Mouse (Mus musculus) lung, adult 18-20 months (tissue): ENCODE measurements around the gene Nfatc2.

Source experiments
- DNase-seq, 2 experiments: peaks; one replicate each; pipeline ENCODE4 v3.0.0; 2022; ENCODE audit warnings: mixed read lengths in 2 of 2

Nfatc2 gene

DNA sequence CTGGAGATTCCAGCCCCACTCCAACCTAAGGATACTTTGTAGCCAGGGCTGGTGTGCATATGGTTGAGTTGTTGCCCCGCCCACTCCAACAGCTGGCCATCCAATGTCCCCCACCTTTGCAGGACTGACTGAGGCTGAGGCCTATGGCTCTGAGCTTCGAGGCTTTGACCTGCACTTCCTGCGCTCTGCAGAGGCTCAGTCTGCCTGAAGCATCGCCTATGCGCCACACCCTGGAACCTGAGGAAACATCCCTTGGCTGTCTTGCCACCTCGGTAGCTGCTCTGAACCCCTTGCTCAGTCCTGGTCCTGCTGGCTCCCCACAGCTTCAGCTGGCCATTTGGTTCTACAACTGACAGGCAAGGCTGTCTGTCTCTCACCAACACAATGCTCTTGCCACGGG lies 24.1 kb downstream of the Nfatc2 start:
- DNase-seq, result no peak

DNA sequence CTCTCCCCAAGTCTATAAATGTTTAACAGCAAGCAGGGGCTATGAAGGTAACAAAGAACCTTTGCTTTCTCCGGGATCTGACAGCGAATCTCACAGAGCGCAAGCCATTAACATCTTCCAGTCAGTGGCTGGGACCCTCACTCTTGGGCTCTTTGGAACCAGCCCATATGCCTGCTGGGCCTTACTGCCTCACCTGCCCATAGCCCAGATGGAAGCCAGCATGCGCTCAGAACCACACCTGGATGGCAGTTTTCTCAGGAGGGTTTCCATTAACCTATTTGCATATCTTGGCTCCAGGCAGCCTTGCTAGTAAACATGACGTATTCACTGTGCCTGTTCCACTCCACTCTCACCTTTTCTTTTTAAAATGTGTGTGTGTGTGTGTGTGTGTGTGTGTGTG lies 25.6 kb downstream of the Nfatc2 start:
- DNase-seq, result no peak

DNA sequence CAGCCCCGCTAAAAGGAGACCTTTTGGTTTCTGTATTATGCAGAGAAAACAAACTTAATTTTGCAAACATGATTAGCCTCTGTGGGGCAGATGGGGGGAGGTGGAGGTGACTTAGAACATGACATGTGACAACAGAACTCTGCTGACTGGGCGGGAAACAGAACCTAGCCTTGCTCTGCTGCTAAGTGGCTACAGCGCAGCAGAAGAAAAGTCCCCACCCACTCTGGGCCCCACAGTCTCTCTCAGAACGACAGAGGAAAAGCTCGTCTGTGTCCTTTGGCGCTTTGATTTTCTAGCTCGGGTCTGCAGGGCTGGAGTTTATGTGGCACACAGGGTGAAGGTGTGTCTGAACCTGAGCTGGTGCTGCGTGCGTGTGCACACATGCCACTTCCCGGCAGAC lies 26.5 kb downstream of the Nfatc2 start:
- no peak for DNase-seq

DNA sequence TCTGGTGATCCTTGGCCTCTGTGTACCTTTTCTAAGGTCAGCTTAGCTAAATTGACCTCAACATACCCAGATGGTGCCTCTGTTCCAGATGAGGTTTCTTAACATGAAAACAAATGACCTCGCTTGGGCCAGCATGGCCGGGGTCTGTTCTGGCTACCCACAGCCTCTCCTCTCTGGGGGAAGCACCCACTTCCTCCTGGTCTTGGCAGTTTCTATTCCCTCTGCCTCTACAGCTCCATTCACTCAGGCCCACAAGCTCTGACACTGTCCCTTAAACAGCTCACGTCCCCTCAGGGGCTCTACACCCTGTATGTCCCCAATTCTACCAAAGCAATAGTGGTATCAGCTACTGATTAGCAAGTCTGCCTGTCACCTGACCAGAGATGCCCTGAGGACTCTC lies 27.6 kb downstream of the Nfatc2 start:
- no peak for DNase-seq

DNA sequence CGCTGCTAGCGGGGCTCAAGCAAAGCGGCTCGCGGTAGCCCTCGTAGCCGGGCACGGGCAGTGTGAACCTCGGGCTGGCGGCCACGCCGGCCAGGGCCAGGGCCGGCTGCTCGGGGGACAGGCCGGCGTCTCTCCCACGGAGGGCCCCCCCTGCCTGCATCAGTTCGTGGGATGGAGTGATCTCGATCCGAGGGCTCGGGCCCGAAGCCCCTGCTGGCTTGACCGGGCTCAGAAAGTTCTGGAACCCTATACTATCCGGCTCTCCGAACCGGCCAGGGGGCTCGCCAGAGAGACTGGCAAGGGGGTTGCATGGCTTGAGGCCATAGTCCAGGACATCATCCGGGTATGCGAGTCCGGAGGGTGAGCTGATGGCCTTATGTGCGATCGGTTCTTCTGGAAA lies 30.2 kb downstream of the Nfatc2 start:
- DNase-seq, result no peak

DNA sequence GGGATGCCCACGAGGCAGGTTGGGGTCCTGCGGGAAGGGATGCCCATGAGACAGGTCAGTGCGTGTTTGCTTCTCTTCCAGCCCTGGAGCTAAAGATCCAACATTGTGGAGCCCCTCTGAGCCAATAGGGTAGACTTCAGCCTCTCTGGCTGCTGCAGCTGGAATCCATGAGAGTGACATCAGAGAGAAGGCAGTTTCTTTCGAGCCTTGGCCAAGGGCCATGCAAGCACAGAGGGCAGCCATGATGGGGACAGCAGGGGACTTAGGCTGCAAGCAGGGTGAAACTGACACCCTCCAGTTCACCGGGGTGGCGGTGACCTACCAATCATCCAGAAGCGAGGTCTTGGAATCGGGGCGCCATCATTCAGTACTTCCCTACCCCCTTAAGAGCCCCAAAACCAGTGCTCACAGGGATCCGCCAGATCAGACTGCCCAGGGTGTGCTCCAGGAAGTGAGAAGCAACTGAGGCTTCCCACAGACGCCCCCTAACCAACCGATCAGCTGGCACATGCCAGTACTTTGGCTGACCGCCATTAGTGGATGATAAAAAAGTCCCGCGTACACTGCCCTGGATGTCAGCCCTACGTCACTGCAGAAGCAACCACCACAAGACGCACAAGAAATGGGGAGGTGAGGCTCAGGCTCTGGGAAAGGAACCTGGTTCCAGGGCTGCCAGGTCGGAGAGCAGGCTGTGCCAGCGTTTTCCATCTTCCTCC lies 35.8 kb downstream of the Nfatc2 start:
- DNase-seq, result no peak

DNA sequence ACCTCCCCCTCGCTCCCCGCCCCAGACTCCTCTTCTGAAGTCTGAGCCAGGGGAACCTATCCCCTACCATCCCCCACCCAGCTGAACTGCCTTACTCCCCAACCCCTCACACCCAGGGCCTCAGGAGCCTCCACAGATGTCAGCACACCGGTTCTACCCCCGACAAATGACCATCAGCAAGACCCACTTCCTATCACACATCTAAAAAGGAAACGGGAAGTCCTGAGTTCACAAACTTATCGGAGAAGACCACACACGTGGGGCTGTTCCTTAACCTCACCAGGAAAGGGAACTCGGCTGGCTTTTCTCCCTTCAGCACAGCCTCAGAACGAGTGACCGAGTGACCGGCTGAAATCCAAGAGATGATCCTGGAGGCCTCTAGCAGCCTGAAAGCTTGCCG lies 38.3 kb downstream of the Nfatc2 start:
- no peak for DNase-seq

DNA sequence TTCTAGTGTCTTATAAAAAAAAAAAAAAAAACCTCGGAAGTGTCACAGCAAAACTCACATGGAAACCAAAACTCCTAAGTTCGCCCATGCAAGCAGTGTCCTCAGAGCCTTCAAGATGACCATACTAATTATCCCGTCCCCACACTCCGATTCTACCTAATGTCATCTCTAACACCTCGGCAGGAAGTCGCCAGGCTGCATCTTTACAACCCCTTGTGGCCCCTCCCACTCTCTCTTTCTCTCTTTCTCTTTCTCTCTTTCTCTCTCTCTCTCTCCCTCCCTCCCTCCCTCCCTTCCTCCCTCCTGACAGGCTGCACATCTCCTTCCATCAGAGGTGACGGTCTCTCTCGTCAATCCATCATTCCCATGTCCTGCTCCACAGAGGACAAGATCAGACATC lies 44.4 kb downstream of the Nfatc2 start:
- no peak for DNase-seq

DNA sequence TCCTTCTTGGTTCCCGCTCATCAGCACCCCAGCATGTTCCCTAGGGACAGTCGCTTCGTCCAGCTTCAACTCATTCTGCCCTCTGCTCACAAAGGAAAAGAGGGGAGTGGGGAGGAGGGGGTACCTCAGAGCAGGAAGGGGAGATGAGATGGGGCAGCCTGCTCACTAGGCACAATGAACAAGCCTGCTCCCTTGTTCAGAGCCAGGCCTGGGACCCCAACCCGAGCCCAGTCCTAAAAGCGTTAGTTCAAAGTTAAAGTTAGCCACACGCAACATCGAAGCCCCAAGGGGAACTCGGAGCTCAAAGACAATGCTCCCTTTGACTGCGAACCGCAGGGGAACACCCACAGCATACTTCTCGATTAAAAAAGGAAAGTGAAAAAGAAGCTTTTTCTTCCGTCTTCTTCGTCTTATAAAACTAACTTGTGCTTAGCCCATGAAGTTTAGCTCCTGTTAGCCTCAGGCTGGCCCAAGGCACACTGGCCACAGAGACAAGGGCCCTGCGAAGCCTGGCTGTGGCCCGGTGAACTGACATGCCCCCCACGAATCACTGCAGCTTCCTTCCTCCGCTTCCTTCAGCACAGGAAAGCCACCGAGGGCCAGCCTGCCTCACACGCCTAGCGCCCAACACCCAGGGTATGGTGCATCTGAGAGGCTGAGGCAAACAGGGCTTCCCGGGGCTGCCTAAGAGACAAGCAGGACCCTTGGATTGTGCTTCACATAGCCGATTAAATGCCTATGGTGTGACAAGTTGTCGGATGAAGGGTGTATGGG lies 45.4 kb downstream of the Nfatc2 start:
- peak in 1 of 2 experiments; percentile 44 for DNase-seq

DNA sequence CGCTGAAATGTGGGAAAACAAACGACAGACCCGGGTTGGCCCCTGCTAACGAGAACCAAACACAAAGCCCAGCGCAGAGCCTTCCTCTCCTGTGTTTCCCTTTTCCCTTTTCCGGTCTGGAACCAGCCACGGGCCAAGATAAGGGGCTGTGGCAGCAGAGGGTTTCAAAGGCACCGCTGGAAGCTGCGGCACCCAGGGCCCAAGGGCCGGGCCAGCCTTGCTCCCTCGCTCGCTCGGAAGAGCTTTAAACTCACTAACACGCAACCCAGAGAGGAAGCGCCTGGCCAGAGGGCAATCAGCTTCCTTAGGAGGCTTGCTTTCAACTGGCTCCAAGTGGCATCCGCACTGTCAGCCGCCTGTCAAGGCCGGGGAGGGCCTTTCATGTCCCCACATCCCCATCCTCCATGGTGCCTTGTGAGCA lies 47.9 kb downstream of the Nfatc2 start:
- peak; percentile 44 to 52 for DNase-seq

DNA sequence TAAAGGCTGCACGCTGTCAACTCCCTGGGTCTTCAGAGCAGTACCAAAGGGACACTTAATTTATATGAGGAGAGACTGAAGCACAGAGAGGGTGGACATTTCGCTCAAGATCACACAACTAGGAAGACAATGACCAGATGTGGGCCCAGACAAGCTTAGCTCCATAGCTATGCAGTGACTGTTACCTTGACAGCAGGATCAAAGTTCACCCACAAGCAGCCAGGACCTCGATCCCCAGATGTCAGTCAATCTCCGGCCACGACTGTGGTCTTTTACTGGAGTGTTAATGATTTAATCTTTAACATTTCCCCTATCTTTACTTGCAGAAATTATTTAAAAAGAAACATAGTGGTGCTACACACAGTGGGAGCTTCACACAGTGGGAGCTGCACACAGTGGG lies 49.1 kb downstream of the Nfatc2 start:
- no peak for DNase-seq

DNA sequence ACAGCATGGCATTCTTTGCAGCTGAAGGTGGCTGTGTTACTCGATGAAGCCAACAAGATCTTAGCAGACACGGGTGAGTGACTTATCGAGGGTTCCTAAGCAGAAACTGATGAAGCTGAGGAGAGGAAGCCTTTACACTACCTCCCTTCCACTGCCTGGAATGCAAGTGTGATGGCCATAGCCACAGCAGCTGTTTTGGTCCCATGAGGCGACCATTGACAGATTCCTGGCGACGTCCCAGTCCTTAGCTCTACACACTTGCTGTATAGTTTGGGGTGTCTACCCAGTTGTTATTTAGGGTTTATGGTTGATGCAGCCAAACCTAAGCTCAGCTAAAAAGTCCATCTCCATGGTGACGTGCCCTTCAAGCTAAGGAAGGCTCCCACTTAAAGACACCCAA lies 50.2 kb downstream of the Nfatc2 start:
- no peak for DNase-seq

DNA sequence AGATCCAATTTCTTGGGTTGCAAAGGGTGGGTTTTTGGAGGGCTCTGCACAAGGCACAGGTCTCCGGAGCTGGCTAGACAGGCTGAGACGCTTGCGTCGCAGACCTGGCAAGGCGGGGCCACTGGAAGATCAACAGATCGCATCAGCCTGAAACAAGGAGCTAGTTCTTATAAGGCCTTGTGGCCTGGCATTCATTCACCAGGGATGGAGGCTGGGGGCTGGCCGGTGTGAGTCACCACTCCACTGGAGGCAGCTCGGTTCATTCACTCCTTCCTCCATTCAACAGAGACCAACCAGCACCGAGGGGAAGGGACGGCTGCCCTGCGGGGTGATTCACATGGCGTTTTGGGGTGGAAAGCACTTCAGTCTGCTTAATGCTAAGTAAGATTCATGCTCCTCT lies 52.1 kb downstream of the Nfatc2 start:
- no peak for DNase-seq

DNA sequence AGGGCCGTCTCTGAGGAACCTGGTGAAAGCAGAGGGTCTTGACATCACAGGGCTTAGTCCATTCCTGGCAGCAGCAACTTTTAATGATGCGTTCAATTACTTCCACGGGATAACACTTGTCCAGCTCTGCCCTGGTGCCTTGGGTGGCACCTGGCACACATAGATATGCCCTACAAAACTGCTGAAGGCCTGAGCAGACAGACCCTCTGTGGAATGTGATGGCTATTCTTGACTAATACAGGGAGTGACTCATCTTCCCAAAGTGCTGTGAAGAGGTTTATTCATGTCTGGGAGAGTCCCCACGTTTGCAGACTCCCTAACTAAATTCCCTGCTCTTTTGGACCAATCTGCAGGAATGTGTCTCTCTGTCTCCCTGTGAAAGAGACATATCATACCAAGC lies 53.4 kb downstream of the Nfatc2 start:
- no peak for DNase-seq

DNA sequence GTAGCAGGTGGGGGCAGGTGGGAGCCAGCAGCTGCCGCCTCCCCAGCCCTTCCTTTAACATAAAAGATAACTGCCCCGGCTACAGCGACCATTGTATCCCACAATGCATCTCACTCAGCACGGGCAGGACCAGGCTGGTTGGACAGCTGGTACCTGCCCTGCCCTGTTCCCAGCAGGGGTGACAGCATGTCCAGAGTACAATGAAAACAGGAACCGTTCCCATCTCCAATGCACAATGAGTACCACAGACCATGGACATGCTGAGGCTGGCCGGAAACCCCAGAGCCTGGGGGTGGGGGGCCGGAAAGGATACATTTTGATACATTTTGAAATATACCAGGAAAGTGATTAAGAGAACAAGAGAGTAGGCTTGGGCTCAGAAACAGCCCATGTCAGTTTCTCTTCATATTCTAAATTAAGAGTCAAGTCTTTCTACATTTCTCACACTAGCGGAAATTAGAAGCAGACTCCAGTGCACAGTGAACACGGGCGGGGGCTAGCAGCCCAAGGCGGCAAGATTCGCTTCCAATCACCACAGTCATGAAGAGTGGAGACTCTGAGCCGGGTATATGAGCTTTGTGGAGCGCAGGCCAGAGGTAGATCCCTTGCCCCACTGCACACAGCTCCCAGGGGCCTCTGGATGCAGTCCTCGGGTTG lies 55.4 kb downstream of the Nfatc2 start:
- DNase-seq, result peak; percentile 26 to 49

DNA sequence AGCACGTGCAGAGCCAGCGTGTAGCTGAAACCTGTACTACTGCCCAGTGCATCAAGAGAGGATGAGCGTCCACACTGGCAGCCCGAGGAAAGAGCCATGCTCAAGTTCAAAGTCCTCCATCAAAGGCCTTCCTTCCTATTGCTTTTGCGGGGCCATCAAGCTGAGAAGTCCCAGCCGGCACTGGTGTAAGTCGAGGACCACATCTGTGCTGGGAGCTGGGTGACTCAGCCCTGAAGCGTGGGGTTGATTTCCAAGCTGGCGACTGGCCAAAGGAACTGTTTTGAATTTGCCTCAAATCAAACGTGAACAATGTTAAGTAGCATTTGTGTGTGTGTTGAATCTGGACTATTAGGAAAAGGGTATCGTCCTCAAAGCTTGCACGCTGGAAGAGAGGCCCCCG lies 57.4 kb downstream of the Nfatc2 start:
- peak; percentile 61 to 63 for DNase-seq

DNA sequence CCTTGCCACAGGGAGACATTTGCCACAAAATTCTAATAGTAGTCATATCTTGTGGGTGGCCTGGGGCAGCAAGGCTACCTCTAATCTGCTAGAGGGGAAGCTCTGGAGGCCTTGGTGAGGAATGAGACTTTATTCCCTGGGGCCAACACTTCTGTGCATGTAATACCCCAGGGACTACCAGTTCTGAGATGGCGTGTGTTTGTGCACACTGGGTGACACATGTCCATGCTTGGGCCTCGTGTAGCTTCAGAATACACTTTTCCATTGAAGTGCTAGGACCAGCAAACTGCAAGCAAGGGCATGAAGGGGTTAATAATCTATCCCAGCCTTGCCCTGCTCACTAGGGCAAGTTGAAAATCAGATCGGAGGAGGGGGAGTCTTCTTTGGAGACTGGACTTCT lies 58.4 kb downstream of the Nfatc2 start:
- no peak for DNase-seq

DNA sequence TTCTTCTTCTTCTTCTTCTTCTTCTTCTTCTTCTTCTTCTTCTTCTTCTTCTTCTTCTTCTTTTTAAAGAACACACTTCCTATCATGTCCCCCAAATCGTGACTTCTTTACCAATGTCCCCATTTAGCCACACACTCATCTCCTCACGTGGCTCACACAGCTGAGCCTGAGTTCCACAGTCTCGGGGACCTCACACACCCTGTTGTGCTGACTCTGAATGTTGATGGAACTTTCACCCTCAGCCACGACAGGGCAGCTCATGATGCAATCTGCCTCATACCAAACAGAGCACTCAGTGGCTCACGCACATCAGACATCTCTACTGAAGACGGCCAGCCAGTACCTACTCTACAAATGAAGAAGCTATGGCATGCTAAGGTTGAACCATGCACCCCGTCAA lies 60.2 kb downstream of the Nfatc2 start:
- DNase-seq, result no peak

DNA sequence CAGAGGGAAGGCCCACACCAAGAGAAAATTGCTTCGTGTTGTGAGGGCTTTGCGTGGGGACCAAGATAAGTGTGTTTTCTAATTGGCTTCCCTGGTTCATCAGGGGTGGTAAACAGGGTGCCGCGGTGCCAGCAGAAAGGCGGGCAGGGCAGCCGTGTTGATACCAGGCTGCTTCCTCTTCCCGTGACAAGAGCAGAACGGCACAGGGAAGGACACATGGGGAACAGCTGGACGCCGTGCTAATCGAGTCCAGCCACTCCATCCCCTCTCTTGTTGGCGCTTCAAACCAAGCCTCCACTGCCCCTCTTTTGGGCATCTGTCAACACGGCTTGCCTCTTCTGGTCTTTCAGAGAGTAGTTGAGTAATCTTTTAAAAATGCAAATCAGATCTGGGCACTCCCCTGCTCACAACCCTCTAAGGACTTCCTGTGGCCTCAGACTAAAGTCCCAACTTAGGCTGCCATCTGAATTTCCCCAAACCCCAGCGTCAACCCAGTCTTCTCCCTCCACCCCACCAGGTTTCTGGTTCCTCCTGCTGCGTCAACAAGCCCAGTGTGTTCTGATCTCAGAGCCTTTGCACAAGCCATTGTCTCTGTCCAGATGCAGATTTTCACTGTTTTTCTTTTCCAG lies 61.7 kb downstream of the Nfatc2 start:
- DNase-seq, result no peak

DNA sequence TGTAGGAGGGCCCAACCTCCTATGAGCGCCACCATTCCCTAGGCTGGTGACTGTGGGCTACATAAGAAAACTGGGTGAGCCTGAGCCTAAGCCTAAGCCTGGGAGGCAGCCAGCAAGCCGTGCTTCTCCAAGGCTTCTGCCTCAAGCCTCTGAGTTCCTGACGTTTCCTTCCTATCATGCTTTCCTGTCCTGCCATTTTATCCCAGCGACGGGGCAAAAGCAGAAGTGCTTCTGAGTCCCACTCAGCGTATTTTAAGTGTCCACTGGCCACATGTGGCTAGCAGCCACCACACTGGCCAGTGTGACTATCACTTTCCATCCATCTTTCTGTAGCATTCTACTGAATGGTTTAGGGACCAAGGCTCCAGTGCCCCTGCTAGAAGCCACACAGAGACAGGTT lies 62.4 kb downstream of the Nfatc2 start:
- no peak for DNase-seq

DNA sequence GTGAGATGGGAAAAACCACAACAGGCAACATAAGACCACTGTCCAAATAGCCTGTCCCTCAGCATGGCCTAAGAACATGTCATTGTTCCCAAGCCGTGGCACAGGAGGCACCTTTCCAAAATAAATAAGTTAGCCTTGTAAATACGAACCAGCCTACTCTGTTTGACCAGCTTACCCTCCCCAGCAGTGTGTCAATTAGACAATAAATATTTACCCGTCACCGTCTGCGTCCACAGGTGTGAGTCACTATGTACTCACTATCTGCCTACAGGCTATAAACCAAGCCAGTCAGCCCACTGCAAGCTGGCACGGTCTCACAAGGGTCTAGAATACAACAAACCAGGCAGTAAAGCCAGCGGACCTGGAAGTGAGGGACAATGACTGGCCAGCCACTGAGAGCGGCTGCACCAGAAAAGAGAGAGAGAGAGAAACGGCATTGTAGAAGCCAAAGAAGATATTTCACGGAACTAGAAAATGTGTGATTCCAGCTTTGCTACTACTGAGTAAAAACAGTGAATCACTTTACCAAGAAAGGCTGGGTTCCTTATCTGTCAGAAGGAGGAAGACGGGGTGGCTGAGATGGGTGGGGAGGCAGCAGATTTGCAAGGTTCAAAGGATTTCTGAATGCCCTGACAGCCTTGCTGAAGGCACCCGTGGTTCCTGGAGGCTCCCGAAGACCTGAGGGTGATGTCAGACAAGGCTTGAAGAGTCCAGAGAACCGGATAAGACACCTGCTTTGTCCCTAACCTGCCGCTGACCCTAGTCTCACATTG lies 69.2 kb downstream of the Nfatc2 start:
- peak; percentile 41 to 70 for DNase-seq

DNA sequence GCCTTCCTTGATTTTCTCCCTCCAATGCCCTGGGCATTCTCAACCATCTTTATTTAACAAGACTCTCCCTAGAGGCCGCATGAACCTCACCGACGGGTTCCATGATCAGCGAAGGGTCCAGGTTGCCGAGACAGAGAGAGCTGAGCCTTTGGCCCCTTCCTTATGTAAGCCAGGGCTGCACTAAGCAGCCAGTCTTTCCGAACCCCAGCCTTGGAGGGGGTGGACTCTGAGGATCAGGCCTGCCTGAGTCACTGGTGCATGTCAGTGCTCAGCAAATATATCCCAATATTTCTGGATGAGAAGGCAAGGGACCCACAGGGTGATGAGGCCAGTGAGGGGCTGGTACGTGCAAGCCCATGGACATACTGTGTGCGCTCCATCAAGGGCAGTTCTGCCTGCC lies 72.9 kb downstream of the Nfatc2 start:
- DNase-seq, result no peak

DNA sequence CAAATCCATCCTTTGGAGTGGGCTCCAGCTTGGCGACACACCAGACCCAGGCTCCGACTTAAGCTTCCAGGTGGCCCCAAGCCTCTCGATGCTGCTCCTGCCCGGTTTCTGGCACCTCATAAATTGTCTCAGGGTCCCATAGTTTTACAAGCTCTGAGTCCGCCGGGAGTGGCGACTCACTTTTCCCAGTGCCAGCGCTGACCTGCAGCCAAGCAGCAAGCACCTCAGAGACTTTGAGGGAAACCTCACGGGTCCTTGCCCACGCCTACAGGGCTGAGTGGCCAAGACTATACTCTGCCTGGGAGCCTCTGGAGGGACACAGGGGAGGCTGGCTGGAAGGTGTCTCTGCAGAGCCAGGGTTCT lies 74.0 kb downstream of the Nfatc2 start:
- DNase-seq, result no peak
